Mouse (Mus musculus) Patski (cell line): ENCODE measurements around the gene Scarb2. TPM values are rescaled to one million over a fixed set of nuclear protein-coding genes. Genes with fewer than 3 reads are reported as not detected.
A peak's percentile ranks its signal among the peaks of the same experiment; 100 is the strongest.

Experiments used
- ATAC-seq: fragments of 100-300 bp; one replicate; pipeline ENCODE4 v1.8.0; 2021
- CTCF ChIA-PET: fragments of 350-600 bp; sonication (Branson Sonifier 250); formaldehyde crosslinking; loops from one replicate; lab custom pipeline; 2022; ENCODE audit warnings: inconsistent platforms; lab: Charles Lee
- POLR2A ChIA-PET: fragments of 350-600 bp; sonication (Branson Sonifier 250); formaldehyde crosslinking; loops from one replicate; lab custom pipeline; 2022; ENCODE audit warnings: antibody characterized with exemption, inconsistent platforms; lab: Charles Lee
- DNase-seq: peaks from one replicate; pipeline ENCODE4 v3.0.0-alpha.2; 2011; ENCODE audit warnings: low read depth, low spot score
- H3K27me3 ChIP-seq: fragments of 371-371 bp; one replicate; pipeline ENCODE4 v1.5.1; 2021
- CTCF ChIP-seq: fragments of 100-300 bp; IDR thresholded peaks from one replicate; pipeline ENCODE4 v1.5.1; 2021
- in situ Hi-C: fragments of 300-500 bp; cut with MboI; formaldehyde crosslinking; loops from 3 replicates; pipeline ENCODE4 v1.11.1; 2018; ENCODE audit warnings: low pct_unique_long_range_greater_than_20kb, mixed read lengths
- polyA plus RNA-seq: library from polyadenylated mRNA; unstranded; gene quantifications from one replicate; pipeline ENCODE4 v1.2.3, GENCODE M21; 2021

The Scarb2 gene
- polyA plus RNA-seq, 1 experiment from 2014 or later = 43.1 TPM

DNA sequence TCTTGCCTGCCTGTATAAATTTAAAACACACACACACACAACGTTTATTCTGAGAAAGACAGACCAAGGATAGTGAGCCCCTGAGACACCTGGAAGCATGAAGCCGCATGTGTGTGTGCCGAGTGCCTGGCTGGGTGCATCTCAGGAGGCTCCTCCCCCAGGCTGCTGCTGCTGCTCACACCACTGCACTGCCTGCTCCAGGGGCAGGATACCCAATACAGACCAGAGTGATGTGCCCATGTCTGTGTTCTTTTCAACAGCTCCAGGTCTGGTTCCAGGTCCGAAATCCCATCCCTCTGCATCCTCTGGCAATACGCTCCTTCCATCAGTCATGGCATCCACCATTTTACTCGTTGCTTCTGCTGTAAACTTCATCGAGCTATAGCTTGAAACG is 92.7 kb downstream of the Scarb2 start:
- ATAC-seq = no peak
- DNase-seq = no peak
- ChIA-PET CTCF (interaction anchor here (0.8 to 1.2 kb wide), 2 partner anchors 10 to 12 kb away, joined by 3 to 7 read pairs; no protein-coding TSS in a partner anchor), POLR2A (no interaction called here)
- TF ChIP-seq CTCF = no peak
- in situ Hi-C loops = no loop called here
- H3K27me3 ChIP-seq = no peaks in the 10 kb centered on the region

DNA sequence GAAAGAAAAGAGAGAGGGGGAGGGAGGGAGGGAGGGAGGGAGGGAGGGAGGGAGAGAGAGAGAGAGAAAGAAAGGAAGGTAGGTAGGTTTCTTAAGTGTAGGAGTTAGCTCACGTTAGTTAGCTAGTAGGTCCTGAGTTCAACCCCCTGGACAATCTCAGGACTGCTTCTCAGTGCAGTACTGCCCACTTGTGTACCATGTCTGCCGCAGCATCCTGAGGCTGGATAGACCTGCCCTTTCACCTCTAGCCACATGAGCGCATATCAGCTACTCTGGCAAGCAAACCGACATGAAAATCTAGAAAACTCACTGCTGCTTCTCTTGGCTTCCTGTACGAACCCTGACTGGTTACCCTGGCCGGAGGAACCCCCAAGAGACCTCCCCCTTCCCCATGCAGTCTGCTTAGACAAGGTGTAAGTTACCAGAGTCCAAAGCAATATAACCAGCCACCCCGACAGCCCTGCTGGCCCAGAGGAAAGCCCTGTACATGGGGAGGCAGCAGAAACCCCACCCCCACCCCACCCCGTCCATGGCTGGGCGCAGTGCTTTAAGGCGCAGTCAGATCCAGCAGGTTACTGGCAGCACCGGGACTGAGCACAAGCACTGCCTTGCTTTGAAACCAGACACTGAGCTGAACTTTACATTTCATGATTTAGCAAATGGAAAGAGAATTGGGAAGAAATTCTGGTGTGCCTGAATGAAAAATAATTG is 93.2 kb downstream of the Scarb2 start:
- TF ChIP-seq CTCF = no peak
- no peak for DNase-seq
- POLR2A ChIA-PET = no interaction called here
- H3K27me3 ChIP-seq = no peaks in the 10 kb centered on the region
- no peak for ATAC-seq
- CTCF ChIA-PET = interaction anchor here (1.2 to 2.0 kb wide), 2 partner anchors 10 to 11 kb away, joined by 7 read pairs; no protein-coding TSS in a partner anchor
- in situ Hi-C loops = no loop called here

DNA sequence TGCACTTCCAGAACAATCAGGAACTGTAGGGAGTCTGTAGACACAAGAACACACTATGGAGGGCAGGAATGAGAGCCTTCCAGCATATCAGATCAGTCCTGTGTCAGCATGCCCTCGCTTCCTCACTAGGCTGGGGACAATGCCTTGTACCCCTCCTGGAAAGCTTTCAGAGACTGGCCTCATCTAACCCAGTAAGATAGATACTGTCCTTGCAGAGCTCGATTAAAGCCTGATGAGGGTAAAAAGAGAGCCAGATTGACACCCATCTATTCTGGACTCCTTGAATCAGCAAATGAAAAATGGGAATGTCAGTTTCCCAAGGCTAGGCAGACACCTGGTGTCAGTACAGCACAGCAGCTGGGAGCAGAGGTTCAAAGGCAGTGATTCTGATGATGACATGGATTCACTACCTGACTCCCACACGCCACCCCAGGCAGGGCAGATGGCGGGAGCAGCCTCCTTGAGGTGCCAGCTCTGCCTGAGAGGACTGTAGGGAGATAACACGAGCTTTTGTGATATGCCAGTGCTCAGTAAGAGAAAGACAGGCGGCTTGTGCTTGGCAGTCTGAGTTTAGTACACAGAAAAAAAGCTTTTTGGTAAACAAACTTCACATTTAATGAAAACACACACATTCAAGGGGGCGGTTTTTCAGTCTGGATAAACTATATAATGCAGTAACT is 95.0 kb downstream of the Scarb2 start:
- DNase-seq (no peak), ATAC-seq (no peak)
- in situ Hi-C loops = no loop called here
- POLR2A ChIA-PET = interaction anchor here (0.9 to 1.1 kb wide), 2 partner anchors 13 to 101 kb away, joined by 3 read pairs; partner anchors contain the start of gene Sdad1
- CTCF ChIA-PET = interaction anchor here (0.8 to 2.2 kb wide), 5 partner anchors 10 to 27 kb away, joined by 3 to 11 read pairs (median 3); no protein-coding TSS in a partner anchor
- no peaks in the 10 kb centered on the region for H3K27me3 ChIP-seq
- no peak for TF ChIP-seq CTCF

DNA sequence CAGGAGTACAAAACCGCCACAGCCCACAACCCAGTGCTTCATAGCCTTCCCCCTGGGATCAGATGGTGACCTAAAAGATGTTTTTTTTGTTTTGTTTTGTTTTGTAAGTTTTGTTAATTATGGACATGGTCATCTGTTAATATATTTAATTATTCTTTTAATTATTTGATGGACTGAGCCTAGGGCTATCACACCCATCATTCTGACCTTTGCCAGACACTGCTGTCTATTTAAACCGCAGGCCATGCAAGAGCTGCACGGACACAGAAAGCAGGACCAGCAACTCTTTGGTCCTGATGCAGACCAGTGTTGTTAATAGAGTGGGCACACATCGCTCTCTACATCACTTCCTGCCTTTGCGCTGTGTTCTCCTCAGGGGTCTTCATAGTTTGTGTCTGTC is 96.1 kb downstream of the Scarb2 start:
- no peak for DNase-seq
- ChIA-PET POLR2A (no interaction called here), CTCF (interaction anchor here (0.8 to 2.2 kb wide), 2 partner anchors 12 kb away, joined by 3 to 11 read pairs; no protein-coding TSS in a partner anchor)
- in situ Hi-C loops = no loop called here
- no peaks in the 10 kb centered on the region for H3K27me3 ChIP-seq
- ATAC-seq = no peak
- TF ChIP-seq CTCF = no peak

DNA sequence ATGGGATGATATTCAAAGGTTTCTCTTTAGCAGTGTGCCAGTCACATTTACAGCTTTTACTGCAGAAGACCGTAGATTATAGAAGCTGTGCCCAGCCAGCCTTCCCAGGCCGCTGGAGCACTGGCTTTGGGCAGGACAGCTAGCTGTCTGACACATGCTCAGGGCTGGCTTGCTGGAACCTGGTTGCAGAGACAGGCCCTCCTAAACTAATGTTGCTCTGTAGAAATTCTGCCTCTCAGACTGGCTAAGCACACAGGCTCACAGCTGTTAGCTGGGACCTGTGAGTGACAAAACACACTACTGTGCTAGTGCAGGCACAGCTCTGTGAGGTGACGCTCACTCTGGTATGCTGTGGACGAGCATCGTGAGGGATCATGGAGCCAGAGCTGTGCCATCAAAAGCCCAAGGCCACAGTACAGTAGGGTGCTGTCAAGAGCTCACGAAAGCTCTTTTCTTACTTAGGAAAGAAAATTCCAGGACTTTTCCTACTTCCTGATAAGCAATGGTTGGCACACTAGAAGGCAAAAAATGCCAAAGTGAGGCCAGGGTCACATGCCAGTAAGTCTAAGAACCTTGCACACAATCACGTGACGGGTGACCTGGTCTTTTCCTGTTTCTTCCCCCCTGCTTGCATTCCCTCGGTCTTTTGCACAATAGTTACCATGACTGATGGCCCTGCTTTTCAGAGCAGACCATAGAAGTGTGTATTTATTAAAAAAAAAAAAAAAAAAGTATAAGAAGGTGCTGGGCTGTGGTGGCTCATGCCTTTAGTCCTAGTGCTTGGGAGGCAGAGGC is 97.1 kb downstream of the Scarb2 start:
- ChIA-PET CTCF (interaction anchor here (1.0 to 3.6 kb wide), 7 partner anchors 11 to 100 kb away, joined by 3 to 15 read pairs (median 3); no protein-coding TSS in a partner anchor), POLR2A (interaction anchor here (0.6 to 0.9 kb wide), 2 partner anchors 11 to 453 kb away, joined by 3 to 5 read pairs; no protein-coding TSS in a partner anchor)
- no peaks in the 10 kb centered on the region for H3K27me3 ChIP-seq
- ATAC-seq = no peak
- no peak for TF ChIP-seq CTCF
- in situ Hi-C loops = no loop called here
- no peak for DNase-seq

DNA sequence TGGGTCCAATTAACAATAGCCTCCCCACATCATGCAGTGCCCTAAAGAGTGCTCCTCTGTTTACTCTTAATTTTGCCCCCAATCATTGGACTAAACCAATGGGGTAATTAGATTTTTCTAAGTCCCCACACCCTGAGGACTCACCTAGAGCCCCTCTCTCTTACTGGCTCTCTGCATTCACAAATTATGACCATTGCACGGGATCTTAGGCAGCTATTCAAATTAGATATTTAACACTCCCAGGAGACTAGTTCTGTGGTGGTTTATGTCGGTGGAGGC is 102.3 kb downstream of the Scarb2 start:
- POLR2A ChIA-PET = no interaction called here

DNA sequence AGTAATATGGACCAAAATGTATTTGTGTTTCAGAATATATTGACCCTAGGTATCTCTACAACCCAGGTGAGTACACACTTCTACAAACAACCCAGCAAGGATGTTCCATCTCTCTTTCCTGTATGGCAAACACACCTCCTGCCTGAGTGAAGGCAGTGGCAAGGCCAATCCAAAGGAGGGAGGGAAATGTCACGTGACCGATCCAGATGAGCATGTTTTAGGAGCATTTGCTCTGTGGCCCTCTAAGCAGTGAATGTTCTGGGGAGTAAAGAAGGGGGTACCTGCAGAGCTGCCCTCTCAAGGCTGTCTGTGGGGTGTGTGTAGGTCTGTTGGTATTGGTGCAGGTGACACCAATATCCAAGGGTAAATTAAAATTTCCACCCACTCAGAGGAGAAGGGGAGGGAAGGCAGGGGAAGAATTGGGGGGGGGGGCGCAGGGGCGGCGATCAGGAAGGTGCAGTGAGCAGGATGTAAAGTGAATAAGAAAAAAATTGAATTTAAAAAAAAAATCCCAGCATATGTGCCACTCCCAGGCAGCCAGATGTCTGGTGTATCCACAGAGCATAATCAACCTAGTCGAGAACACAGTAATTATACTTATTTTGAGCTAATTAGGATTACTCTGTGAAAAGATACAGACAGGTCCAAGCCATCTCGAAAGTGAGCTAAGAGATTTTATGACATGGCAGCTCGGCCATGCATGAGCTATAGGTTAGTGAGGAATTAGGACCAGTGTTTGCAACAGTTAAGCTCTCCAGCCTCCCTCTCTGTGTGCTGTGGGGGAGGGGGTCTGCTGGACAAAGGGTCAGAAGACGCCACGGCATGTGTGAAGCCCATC is 102.9 kb downstream of the Scarb2 start:
- H3K27me3 ChIP-seq = no peaks in the 10 kb centered on the region
- no peak for TF ChIP-seq CTCF
- POLR2A ChIA-PET = no interaction called here
- ATAC-seq (no peak), DNase-seq (no peak)
- in situ Hi-C loops = no loop called here
- CTCF ChIA-PET = interaction anchor here (0.6 to 1.5 kb wide), 2 partner anchors 20 to 22 kb away, joined by 3 to 9 read pairs; no protein-coding TSS in a partner anchor

More for the DNA sequence above, 102.3 kb downstream of the Scarb2 start:
- no peak for DNase-seq
- TF ChIP-seq CTCF = no peak
- CTCF ChIA-PET = interaction anchor here (0.6 kb wide), 1 partner anchor 20 kb away, joined by 3 read pairs; no protein-coding TSS in a partner anchor
- in situ Hi-C loops = no loop called here
- H3K27me3 ChIP-seq = no peaks in the 10 kb centered on the region
- no peak for ATAC-seq

DNA sequence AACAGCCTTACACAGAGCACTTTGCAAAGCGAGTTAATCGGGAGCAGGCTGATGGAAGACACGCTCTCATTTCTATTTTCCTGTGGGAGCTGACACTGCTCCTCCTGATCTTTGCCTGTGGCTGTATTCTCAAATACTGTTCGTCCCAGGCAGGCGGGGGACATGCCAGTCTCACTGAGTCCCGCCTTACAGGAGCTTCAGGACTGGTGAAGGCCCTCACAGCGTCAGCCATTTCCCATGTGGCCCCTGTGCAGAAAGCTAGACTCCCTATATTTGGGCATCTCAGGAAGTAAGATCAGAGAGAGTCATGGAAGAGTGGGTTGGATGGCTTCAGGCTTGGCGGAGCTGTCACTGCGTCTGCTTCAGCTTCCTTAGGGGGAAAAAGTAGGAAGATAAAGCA is 103.8 kb downstream of the Scarb2 start:
- H3K27me3 ChIP-seq = no peaks in the 10 kb centered on the region
- ChIA-PET POLR2A (no interaction called here), CTCF (interaction anchor here (1.5 kb wide), 1 partner anchor 21 kb away, joined by 9 read pairs; no protein-coding TSS in a partner anchor)
- in situ Hi-C loops = no loop called here
- no peak for TF ChIP-seq CTCF
- no peak for ATAC-seq
- no peak for DNase-seq

DNA sequence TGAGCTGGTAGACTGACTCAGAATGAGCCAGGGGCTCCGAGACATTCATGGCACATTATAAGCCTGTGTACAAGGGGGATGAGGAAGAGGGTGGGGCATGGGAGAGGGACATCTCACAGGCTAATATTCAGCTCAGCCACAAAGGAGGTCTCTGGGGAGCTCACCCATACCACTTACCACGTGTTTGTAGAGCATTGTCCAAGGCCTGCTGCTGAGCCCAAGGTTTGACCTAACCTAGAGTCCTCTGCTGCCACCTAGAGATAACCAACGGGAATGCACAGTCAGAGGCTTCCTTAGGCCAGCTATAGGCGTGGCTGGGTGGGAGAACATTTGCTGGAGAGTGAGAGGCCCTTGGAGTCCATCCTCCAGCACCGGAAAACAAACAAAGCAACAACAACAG is 108.5 kb downstream of the Scarb2 start:
- TF ChIP-seq CTCF = peak; percentile 91
- in situ Hi-C loops = no loop called here
- H3K27me3 ChIP-seq = no peaks in the 10 kb centered on the region
- DNase-seq (peak; percentile 27), ATAC-seq (peak; percentile 97)
- CTCF ChIA-PET = interaction anchor here (0.8 to 5.1 kb wide), 14 partner anchors 9 to 165 kb away, joined by 3 to 36 read pairs (median 4); no protein-coding TSS in a partner anchor
- POLR2A ChIA-PET = interaction anchor here (0.6 to 1.1 kb wide), 2 partner anchors 10 to 14 kb away, joined by 3 to 6 read pairs; no protein-coding TSS in a partner anchor
